Mouse (Mus musculus) right cerebral cortex, postnatal 4 days (tissue): Measurements from ENCODE around the gene Wnt2b.

ENCODE experiments used
- DNase-seq: peaks from one replicate; pipeline ENCODE4 v3.0.0-alpha.2; 2022

Gene Wnt2b

DNA sequence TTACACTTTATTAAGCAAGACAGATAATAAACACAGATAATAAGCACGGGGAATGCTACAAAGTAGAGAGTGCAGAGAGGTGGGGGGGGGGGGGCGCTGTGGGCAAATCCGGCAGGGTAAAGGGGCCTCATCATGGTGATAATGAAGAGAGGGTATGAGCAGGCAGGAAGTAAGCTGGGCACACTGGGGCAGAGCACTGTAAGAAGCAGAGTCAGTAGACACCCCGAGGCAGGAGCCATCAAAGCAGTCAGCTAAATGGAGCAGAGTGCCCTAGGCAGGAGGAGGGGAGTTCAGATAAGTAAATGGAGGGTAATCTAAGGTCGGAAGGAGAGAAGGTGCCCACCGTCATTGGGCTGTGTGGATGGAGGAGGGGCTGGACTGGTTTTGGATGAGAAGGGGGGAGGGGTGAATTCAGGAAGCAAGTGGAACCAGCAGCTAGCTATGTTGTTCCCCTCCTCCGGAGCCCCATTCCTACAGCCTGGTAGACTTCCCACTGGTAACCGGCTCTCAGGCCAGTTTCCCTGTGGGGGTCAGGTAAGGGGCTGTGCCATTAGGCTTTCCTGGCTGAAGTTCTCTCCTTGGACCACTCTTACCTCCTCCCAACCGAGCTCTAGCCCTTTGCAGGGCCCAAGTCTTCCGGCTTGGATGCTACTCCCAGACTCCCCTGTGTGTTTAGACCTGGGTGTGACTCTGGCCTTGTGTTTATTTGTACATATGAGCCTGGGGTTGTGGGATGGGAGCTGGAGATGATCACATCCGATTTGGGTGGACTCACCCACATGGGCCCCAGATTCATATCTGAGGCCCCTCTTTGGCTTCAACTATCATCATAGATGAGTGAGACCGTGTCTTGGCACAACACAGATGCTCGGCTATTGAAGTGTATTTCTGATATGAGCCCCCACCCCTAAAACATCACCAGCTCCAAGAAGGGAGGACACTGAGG is 1.9 kb upstream of the Wnt2b start:
- no peak for DNase-seq

DNA sequence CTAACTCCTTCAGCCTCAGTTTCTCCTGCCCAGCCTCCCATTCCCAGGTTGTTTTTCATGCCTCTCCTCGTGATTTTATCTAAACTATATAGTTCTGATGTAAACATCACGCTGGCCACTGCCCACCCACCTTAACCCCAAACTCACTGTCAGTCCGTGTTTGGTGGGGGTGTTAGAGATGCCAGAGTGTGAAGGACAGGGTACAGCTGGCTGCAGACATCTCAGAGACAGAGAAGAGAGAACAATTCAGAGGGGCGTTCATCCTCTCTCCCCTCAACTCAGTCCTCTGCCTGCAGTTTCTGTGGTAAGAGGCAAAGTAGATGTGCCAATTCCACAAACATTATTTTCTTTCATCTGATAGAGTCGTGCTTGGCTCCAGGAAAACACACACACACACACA is 1.1 kb upstream of the Wnt2b start:
- DNase-seq, result no peak

DNA sequence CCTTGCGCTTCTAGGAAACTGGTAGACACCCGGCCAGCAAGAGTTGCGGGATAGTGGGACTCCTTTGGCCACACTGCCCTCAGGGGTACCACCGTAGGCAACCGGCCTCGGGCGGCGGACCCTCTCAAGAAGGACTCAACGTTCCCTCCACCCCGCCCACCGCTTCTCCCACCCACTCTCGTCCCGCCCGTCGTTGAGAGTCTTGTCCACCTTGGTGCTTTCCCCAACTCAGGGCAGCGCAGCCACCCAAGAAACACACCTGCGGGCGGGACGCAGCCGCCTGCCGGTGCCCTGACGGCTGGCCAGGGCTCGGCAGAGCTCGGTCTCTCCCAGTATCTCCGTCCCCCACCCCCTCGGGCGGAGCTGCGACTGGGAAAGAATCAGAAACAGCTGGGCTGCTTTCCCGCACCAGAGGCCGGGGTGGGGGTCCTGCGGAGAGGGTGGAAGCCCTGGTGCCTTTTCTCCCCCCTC is 455 bp upstream of the Wnt2b start:
- DNase-seq, result no peak

DNA sequence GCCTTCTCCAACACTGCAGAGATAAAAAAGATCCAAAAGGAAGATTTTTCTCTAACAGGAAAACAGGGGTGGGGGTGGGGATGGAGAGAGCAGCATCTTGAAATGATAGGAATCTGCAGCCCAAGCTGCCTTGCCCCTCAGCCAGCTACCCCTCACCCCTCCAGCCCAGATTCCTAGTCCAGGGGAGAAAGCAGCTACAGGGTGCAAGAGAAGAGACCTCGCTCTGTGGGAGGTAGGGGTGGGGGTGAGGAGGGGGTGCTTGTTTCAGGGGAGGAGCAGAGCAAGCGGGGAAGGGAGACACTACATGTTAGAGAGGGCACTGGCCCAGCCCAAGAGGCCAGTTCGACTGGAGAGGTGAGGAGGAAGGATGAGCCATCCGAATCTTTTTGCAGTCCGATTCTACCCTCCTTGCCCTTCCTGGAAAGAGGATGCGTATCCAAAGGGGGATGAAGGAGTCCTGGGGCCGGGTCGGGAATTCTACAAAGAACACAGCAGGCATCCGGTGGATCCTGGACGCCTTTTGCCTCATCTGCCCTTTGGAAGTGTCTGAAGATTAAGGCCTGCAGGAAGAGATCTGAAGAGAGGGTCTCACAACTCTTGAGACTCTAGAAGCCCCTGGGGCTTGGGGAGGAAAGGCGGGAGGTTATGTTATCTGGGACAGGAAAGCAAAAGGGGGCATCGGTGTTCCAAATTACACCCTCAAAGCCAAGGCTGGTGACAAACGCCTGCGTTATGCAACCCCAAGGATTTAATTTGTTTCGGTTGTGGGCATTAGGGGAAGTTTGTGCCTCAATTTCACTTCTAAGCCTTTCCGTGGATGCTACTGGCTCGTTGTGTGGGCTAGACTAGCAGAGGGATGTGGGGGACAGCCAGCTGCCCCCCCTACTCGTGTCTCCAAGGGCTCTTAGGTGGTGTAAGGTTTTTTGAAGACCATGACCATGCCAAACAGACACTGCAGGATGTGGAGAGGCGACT is 1.4 kb downstream of the Wnt2b start:
- DNase-seq, result no peak

DNA sequence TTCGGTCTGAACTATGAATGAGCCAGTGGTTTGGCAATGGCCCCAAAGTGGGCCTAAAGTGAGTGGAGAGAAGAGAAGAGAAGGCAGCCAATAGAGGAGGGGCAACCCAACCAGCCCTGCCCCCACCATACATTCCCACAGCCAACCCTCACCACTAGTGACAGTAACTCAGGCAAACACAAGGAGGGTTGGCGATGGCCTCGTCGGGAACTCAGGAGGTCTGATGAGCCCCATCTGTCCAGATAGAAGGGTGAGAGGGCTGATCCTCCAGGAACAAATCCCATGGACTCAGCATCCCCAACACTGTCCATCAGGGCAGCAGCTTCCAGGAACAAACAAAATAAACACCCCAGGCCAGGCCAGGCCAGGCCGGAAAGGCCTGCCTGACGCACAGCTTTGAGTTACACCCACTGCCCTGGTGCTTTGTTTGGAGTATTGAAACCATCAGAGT is 5.6 kb downstream of the Wnt2b start:
- no peak for DNase-seq

DNA sequence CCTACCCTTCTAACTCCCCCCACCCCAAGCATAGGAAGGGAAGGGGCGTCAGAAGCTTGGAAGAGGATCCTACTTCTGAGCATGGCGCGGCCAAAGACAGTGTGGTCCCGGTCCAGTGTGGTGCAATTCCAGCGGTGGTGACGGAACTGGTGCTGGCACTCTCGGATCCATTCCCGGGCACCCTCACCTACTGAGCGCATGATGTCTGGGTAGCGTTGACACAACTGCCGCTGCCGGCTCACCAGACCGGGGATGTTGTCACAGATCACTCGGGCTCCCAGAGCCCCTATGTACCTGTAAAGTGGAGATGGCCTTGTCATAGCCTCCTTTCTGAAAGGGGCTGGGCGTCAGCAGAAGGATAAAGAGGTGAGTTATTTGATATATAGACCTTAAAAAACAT is 7.2 kb downstream of the Wnt2b start:
- no peak for DNase-seq

DNA sequence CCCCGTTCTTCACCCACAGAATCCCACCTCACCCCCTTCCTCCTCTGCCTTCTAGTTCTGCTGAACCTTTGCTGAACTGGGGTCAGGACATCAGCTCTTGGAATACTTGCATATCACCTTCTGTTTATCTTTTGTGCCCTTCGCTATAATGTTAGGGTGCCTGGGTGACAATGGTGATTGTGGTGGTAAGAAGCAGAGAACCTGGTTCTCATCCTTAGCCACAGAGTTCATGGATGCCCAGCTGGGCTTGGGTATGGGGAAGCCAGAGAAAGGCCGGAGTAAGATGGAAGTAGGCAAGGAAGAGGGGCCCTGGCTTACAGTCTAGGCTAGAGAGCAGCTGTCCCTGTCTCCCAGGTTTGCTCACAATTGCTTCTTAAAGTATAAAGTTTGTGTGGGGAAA is 7.6 kb downstream of the Wnt2b start:
- no peak for DNase-seq

DNA sequence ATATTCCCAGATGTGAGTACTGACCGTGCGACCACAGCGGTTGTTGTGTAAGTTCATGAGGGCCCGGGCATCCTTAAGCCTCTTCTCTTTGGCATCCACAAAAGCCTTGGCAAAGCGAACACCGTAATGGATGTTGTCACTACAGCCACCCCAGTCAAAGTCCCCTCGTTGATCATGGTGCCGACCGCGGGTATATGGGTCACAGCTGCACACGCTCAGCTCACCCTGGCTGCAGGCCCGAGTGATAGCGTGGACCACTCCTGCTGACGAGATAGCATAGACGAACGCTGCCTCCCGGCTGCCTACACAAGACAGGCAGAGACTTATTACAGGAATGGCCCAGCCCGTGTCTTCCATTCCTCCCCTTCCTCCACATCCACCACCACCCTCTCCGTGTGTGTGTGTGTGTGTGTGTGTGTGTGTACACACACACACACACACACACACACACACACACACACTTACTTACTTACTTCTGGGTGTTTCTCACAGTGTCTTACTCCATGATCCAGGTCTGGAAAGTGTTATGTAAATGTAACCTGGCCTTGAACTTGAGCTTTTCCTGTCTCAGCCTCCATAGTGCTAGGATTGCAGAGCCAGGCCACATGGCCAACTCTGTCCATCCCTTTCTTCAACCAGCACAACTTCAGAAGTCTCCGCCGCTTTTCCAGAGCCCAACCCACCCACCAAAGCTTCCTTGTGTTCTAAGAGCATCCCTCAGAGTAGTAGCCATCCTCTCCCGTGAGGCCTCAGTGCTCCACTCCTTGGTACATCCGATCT is 8.6 kb downstream of the Wnt2b start:
- no peak for DNase-seq

DNA sequence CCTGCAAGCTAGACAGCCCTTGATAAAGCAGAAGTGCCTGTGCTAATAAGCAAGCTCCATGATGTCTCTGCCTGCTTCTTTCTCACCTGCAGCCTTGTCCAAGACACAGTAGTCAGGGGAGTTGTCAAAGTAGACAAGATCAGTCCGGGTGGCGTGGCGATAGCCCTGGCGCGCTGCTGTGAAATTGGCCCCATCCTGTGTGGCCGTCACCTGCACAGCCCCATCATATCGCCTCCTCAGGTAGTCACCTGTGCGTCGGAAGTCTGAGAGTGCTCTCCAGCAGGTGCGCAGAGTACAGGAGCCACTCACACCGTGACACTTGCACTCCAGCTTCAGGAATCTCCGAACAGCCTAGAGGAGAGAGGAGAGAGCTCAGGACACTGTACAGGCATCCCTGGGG is 10.8 kb downstream of the Wnt2b start:
- DNase-seq, result no peak

DNA sequence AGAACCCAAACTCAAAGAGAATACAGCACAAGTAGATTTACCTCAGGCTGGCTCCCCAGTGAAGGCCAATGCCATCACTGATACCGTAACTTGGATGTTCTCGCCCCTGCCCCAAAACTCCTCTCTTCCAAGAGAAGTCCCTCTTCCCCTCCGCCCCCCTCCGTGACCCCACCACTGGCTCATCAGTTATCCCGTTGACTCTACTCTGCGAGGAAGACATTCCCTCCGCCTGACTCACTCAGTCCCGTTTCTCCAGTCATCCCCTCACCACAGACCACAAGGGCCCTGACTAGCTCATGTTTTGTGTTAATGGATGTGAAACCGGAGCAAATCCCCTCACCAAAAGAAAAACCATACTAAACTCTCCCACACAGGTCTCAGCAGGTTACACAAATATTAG is 16.8 kb downstream of the Wnt2b start:
- DNase-seq, result no peak

DNA sequence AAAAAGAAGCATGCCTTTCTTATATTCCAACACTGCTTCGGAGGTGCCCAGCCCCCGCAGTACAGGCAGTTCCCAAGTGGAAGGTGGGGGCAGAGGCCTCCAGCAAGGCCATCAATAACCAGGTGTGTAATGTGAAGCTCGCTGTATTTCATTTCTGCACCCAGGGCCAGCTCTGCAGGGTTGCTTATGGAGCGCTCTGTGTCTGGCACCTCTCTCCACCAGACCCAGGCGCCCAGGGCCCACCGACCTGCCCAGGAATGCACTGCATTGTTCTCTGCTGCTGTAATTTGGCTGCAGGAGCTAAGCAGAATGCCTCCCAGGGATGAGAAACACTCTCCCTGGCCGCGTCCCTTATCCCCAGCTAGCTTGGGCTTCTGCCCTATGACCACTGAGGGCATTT is 18.4 kb downstream of the Wnt2b start:
- DNase-seq, result no peak

DNA sequence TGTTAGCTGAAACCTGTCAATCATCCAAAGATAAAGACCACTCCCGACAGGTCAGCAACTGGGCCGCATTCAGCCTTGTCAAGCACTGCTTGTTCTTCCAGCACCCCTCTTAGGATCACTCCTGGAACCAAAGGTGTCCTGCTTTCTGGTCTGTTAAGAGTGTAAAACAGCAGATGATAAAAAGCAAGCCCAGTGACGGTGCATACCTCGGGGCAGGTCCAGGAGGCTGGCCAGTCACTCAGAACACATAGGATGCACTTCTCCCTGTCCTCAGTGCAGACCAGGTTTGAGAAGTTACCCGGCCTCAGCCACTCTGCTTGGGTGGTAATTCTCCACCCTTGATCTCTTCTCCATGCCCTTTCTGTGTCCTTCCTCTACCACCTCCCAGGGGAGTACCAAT is 19.0 kb downstream of the Wnt2b start:
- DNase-seq, result no peak

DNA sequence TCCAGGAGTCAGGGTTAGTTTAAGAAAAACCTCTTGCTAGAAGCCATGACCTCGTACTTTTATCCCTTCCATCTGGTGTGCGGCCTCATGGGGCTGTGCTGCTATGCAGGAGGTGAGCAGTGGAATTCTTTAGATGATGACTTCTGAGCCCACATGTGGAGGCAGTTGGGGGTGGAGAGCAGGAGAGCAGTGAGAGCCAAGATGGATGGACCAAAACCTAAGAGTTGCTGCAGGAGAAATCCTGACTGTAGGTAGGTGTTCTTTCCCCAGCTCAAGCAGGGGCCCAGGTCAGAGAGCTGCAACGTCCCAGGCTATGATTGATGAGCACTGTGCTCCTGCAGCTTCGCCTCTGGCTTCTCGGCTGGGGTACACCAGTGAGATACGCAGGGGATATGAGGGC is 21.0 kb downstream of the Wnt2b start:
- DNase-seq, result no peak

DNA sequence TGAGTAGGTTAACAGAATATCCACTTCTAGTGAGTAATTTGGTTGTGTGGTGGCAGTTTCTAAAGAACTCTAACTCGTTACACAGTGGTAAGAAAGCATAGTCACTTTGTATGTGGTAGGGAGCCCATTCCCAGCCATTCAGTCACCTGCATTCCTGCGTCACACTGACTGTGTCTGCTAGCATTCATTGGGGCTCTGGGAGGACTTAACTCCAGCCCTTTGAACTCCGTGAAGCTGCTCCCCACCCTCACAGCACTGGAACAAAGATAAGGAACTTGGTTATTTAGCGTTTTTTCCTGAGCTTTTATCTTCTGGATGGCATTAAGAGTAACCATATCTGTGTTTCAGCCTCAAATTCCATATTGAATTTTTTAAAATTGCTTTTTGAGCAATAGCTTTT is 23.4 kb downstream of the Wnt2b start:
- no peak for DNase-seq

DNA sequence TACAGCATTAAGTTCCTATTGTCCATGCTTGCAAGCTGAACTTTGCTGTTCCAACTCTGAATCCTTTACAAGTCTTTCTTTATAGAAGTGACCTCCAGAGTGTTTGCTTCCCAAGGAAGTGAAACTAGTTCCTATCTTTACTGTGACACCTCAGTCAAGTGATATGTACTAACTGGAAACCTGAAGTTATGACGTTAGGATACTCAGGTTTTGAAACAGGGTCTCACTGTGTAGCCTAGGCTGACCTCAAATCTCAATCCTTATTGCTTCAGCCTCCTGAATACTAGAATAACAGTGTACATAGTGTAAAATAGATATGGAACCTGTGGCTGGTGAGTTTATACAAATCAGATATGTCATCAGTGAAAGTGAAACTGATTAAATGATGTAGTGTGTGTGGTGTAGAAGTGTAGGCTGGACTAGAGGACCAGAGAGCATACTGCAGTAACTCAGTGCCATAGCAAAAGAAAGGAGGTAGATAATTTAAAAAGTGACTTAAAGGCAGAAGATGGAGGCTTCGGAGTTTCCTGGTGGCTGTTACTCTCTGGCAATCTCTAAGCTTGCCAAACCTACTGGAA is 23.9 kb downstream of the Wnt2b start:
- DNase-seq, result no peak

DNA sequence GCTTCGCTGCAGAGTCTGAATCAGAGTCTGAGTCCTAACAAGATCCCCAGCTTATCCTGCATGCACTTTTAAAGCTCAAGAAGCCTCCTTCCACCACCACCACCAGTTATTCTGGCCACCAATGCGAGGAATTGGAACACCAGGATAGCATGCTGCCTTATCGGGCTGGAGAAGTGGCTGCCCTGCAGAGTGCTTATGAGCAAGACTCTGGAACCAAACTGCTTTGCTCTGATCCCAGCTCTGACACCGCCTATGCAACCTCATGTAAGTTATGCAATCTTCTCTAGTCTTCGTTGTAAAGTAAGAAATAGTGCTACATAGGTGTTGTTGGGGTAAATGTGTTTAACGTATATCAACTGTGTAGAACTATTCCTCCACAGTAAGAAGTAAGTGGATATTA is 32.3 kb downstream of the Wnt2b start:
- DNase-seq, result no peak

DNA sequence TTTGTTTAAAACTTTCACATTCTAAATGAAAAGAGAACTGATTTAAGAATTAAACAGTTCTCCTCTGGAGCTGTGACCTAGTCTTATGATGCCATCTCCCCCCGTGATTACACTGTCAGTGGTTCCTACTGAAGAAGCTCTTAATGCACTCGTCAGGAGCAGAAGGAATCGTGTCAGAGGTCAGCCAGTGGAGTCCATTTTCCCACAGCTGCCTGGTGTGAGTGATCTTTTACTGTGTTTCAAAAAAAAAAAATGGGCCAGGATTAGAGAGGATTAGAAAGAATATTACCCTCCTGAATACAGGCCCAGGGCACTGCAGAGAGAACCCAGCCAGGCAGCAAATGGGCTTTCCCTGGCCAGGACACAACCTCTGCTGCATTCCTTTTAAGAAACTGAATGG is 46.7 kb downstream of the Wnt2b start:
- DNase-seq, result no peak

DNA sequence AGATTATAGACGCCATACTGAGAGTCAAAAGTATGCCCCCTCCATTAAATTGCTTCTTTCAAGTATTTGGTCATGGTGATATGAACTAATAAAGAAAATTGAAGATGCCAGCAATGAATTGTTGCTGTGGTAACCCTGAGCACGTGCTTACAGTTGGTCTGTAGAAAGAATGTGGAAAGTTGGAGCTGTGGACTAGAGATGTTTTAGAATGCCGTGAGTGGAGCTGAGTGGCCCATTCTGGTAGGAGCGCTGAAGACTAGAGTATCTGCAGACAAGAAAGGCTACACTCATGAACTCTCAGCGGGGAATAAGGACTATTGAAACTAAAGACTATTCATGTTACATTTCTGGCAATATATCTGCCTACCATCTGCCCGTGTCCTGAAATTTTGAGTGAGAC is 52.5 kb downstream of the Wnt2b start:
- no peak for DNase-seq

DNA sequence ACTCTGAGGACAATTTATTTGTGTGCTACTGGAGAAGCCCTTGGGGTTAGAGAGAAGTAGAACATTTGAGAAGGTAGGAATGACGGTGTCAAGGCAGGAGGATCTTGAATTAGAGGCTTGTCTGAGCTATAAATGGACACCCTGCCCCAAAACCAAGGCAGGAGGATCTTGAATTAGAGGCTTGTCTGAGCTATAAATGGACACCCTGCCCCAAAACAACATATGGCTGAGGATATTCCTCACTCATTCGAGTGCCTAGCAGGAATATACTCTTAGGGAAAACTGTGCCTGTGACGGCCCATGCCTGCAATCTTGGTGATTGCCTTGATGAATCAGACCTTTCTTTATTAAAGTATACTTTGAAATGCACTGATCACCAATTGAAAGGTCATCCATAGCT is 55.7 kb downstream of the Wnt2b start:
- no peak for DNase-seq

DNA sequence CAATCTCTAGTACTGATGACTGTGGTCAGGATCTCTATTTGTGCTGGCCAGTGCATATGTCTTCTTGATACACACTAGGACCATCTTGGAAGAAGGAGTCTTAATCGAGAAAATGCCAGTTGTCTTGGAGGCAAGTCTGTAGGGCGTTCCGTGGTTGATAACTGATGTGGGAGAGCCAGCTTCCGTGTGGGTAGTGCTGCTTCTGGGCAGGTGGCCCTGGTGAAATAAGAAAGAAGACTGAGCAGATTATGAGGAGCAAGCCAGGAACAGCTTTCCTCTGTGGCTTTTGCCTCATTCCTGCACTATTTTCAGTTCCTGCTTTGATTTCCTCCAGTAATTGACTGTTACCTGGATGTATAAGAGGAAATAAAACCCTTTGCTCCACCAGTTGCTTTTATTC is 56.3 kb downstream of the Wnt2b start:
- no peak for DNase-seq

DNA sequence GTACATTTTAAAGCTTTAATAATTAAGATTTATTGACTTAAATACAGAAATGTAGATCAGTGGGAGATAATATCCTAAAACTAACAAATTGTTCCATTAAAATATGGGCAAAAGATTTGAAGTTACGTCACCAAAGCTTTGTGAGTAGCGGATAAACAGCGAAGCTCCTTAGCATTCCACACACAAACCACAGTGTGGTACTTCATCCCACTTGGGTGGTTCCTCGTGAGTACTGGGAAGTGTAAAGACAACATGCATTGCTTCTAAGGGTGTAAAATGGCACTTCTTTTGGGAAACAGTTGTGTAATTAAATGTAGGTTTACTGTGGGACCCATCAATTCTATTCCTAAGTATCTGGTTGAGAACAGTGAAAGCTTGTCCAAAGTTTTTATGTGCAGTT is 60.6 kb downstream of the Wnt2b start:
- DNase-seq, result no peak

DNA sequence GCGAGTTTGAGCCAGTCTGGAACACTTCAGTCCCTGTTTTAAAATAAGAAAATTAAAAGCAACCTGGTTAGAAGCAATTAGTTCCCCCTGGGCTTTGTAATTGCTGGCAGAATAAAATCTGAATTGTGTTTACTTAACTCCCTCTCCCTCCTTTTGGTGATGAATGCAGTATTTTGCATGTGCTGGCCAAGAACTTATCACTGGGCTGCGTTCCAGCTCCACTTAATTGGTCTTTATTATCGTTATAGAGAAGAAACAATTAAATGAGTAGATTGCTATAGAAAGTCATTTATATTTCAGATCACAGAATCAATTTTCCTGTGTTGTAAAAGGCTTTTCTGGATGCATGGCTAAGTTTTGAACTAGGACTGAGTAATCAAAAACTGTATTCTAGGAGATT is 65.6 kb downstream of the Wnt2b start:
- peak; percentile 11 for DNase-seq
